Mouse (Mus musculus): ENCODE data around the gene Foxp2. TPM values are rescaled to one million over a fixed set of nuclear protein-coding genes. Genes with fewer than 3 reads are reported as not detected.

Foxp2 gene
- polyA plus RNA-seq, 1 experiment from 2014 or later = 16.9 TPM

- no peak overlapping the region for H3K27ac ChIP-seq (replicated peaks; ENCODE audit: low read depth, low read length)
- ATAC-seq (ENCODE audit: low read depth) (no peak), DNase-seq (ENCODE audit: low spot score) (no peak)
- H3K27me3 ChIP-seq (replicated peaks; ENCODE audit: control insufficient read depth, insufficient read depth, low read length) = no peaks in the 10 kb centered on the region
- no peak overlapping the region for H3K4me2 ChIP-seq (ENCODE audit: low read depth, low read length)
- 80% methylated on average over 4 of the region's 4 CpGs for WGBS
- H3K36me3 ChIP-seq (ENCODE audit: control insufficient read depth, insufficient read depth, low read length) = no peaks in the 10 kb centered on the region
- H3K4me3 ChIP-seq (ENCODE audit: low read depth, low read length) = no peak overlapping the region
- H3K9ac ChIP-seq (ENCODE audit: low read depth, low read length) = no peak overlapping the region
- H3K9me3 ChIP-seq (ENCODE audit: control insufficient read depth, low read length) = peaks cover 7% of the 10 kb centered on the region; the same call in 1 of the 2 replicates
- H3K4me1 ChIP-seq (ENCODE audit: control insufficient read depth, insufficient read depth, low read length) = no peaks in the 10 kb centered on the region
Measured at GRCm38 (mm10) chr6:15355852-15356251, 454.7 kb downstream of the Foxp2 start.

GRCm38 (mm10) chr6:15370281-15370680 is 469.1 kb downstream of the Foxp2 start:
- WGBS = 67% methylated on average over 8 of the region's 8 CpGs
- Histone ChIP-seq H3K36me3 (ENCODE audit: control insufficient read depth, insufficient read depth, low read length) (no peaks in the 10 kb centered on the region), H3K27me3 (replicated peaks; ENCODE audit: control insufficient read depth, insufficient read depth, low read length) (no peaks in the 10 kb centered on the region), H3K9ac (ENCODE audit: low read depth, low read length) (no peak overlapping the region), H3K27ac (replicated peaks; ENCODE audit: low read depth, low read length) (no peak overlapping the region), H3K9me3 (ENCODE audit: control insufficient read depth, low read length) (no peaks in the 10 kb centered on the region), H3K4me3 (ENCODE audit: low read depth, low read length) (no peak overlapping the region), H3K4me2 (ENCODE audit: low read depth, low read length) (no peak overlapping the region), H3K4me1 (ENCODE audit: control insufficient read depth, insufficient read depth, low read length) (no peaks in the 10 kb centered on the region)
- no peak for DNase-seq (ENCODE audit: low spot score)
- no peak for ATAC-seq (ENCODE audit: low read depth)

- Histone ChIP-seq H3K27me3 (replicated peaks; ENCODE audit: control insufficient read depth, insufficient read depth, low read length) (no peaks in the 10 kb centered on the region), H3K9ac (ENCODE audit: low read depth, low read length) (no peak overlapping the region), H3K9me3 (ENCODE audit: control insufficient read depth, low read length) (no peaks in the 10 kb centered on the region), H3K4me1 (ENCODE audit: control insufficient read depth, insufficient read depth, low read length) (no peaks in the 10 kb centered on the region), H3K27ac (replicated peaks; ENCODE audit: low read depth, low read length) (no peak overlapping the region), H3K36me3 (ENCODE audit: control insufficient read depth, insufficient read depth, low read length) (no peaks in the 10 kb centered on the region), H3K4me3 (ENCODE audit: low read depth, low read length) (no peak overlapping the region), H3K4me2 (ENCODE audit: low read depth, low read length) (no peak overlapping the region)
- WGBS = 81% methylated on average over 4 of the region's 4 CpGs
- DNase-seq (ENCODE audit: low spot score) (no peak), ATAC-seq (ENCODE audit: low read depth) (no peak)
Measured at GRCm38 (mm10) chr6:15370827-15371226, 469.7 kb downstream of the Foxp2 start.

GRCm38 (mm10) chr6:15373621-15374020 is 472.5 kb downstream of the Foxp2 start:
- H3K4me2 ChIP-seq (ENCODE audit: low read depth, low read length) = no peak overlapping the region
- H3K4me1 ChIP-seq (ENCODE audit: control insufficient read depth, insufficient read depth, low read length) = no peaks in the 10 kb centered on the region
- H3K9me3 ChIP-seq (ENCODE audit: control insufficient read depth, low read length) = no peaks in the 10 kb centered on the region
- H3K27me3 ChIP-seq (replicated peaks; ENCODE audit: control insufficient read depth, insufficient read depth, low read length) = no peaks in the 10 kb centered on the region
- H3K36me3 ChIP-seq (ENCODE audit: control insufficient read depth, insufficient read depth, low read length) = no peaks in the 10 kb centered on the region
- 61% methylated on average over 3 of the region's 3 CpGs for WGBS
- H3K27ac ChIP-seq (replicated peaks; ENCODE audit: low read depth, low read length) = no peak overlapping the region
- peak; percentile 34 for DNase-seq (ENCODE audit: low spot score)
- ATAC-seq (ENCODE audit: low read depth) = no peak
- H3K9ac ChIP-seq (ENCODE audit: low read depth, low read length) = no peak overlapping the region
- no peak overlapping the region for H3K4me3 ChIP-seq (ENCODE audit: low read depth, low read length)

GRCm38 (mm10) chr6:15378261-15378660 is 477.1 kb downstream of the Foxp2 start:
- H3K36me3 ChIP-seq (ENCODE audit: control insufficient read depth, insufficient read depth, low read length) = no peaks in the 10 kb centered on the region
- H3K4me2 ChIP-seq (ENCODE audit: low read depth, low read length) = no peak overlapping the region
- no peaks in the 10 kb centered on the region for H3K27me3 ChIP-seq (replicated peaks; ENCODE audit: control insufficient read depth, insufficient read depth, low read length)
- no peak overlapping the region for H3K4me3 ChIP-seq (ENCODE audit: low read depth, low read length)
- no peak overlapping the region for H3K9ac ChIP-seq (ENCODE audit: low read depth, low read length)
- 41% methylated on average over 5 of the region's 5 CpGs for WGBS
- no peaks in the 10 kb centered on the region for H3K4me1 ChIP-seq (ENCODE audit: control insufficient read depth, insufficient read depth, low read length)
- ATAC-seq (ENCODE audit: low read depth) = no peak
- no peak overlapping the region for H3K27ac ChIP-seq (replicated peaks; ENCODE audit: low read depth, low read length)
- H3K9me3 ChIP-seq (ENCODE audit: control insufficient read depth, low read length) = no peaks in the 10 kb centered on the region
- peak; percentile 13 for DNase-seq (ENCODE audit: low spot score)

- Histone ChIP-seq H3K9ac (ENCODE audit: low read depth, low read length) (no peak overlapping the region), H3K4me1 (ENCODE audit: control insufficient read depth, insufficient read depth, low read length) (no peaks in the 10 kb centered on the region), H3K36me3 (ENCODE audit: control insufficient read depth, insufficient read depth, low read length) (no peaks in the 10 kb centered on the region), H3K4me2 (ENCODE audit: low read depth, low read length) (no peak overlapping the region), H3K27ac (replicated peaks; ENCODE audit: low read depth, low read length) (no peak overlapping the region), H3K9me3 (ENCODE audit: control insufficient read depth, low read length) (no peaks in the 10 kb centered on the region), H3K27me3 (replicated peaks; ENCODE audit: control insufficient read depth, insufficient read depth, low read length) (no peaks in the 10 kb centered on the region), H3K4me3 (ENCODE audit: low read depth, low read length) (no peak overlapping the region)
- ATAC-seq (ENCODE audit: low read depth) = no peak
- peak; percentile 19 for DNase-seq (ENCODE audit: low spot score)
- WGBS = 35% methylated on average over 6 of the region's 6 CpGs
Measured at GRCm38 (mm10) chr6:15396462-15396861, 495.3 kb downstream of the Foxp2 start.

- Histone ChIP-seq H3K27ac (replicated peaks; ENCODE audit: low read depth, low read length) (no peak overlapping the region), H3K4me3 (ENCODE audit: low read depth, low read length) (no peak overlapping the region), H3K9me3 (ENCODE audit: control insufficient read depth, low read length) (no peaks in the 10 kb centered on the region), H3K4me2 (ENCODE audit: low read depth, low read length) (no peak overlapping the region), H3K27me3 (replicated peaks; ENCODE audit: control insufficient read depth, insufficient read depth, low read length) (no peaks in the 10 kb centered on the region), H3K36me3 (ENCODE audit: control insufficient read depth, insufficient read depth, low read length) (no peaks in the 10 kb centered on the region), H3K4me1 (ENCODE audit: control insufficient read depth, insufficient read depth, low read length) (no peaks in the 10 kb centered on the region), H3K9ac (ENCODE audit: low read depth, low read length) (no peak overlapping the region)
- DNase-seq (ENCODE audit: low spot score) = no peak
- no peak for ATAC-seq (ENCODE audit: low read depth)
- WGBS = 71% methylated on average over 5 of the region's 5 CpGs
Measured at GRCm38 (mm10) chr6:15397485-15397884, 496.3 kb downstream of the Foxp2 start.

GRCm38 (mm10) chr6:15401138-15401537 is 500.0 kb downstream of the Foxp2 start:
- Histone ChIP-seq H3K27ac (replicated peaks; ENCODE audit: low read depth, low read length) (no peak overlapping the region), H3K4me3 (ENCODE audit: low read depth, low read length) (no peak overlapping the region), H3K9me3 (ENCODE audit: control insufficient read depth, low read length) (no peaks in the 10 kb centered on the region), H3K27me3 (replicated peaks; ENCODE audit: control insufficient read depth, insufficient read depth, low read length) (no peaks in the 10 kb centered on the region), H3K9ac (ENCODE audit: low read depth, low read length) (no peak overlapping the region), H3K4me1 (ENCODE audit: control insufficient read depth, insufficient read depth, low read length) (0 out of 2 replicates have a peak, but pooled peaks cover 2% of the 10 kb centered on the region), H3K36me3 (ENCODE audit: control insufficient read depth, insufficient read depth, low read length) (no peaks in the 10 kb centered on the region), H3K4me2 (ENCODE audit: low read depth, low read length) (no peak overlapping the region)
- 70% methylated on average over 3 of the region's 3 CpGs for WGBS
- DNase-seq (ENCODE audit: low spot score) = no peak
- ATAC-seq (ENCODE audit: low read depth) = no peak

- WGBS = 70% methylated on average over 4 of the region's 4 CpGs
- H3K4me1 ChIP-seq (ENCODE audit: control insufficient read depth, insufficient read depth, low read length) = 0 out of 2 replicates have a peak, but pooled peaks cover 2% of the 10 kb centered on the region
Measured at GRCm38 (mm10) chr6:15402026-15402425, 500.9 kb downstream of the Foxp2 start.

More at GRCm38 (mm10) chr6:15402026-15402425, 500.9 kb downstream of the Foxp2 start:
- H3K27me3 ChIP-seq (replicated peaks; ENCODE audit: control insufficient read depth, insufficient read depth, low read length) = no peaks in the 10 kb centered on the region
- H3K4me2 ChIP-seq (ENCODE audit: low read depth, low read length) = no peak overlapping the region
- no peaks in the 10 kb centered on the region for H3K9me3 ChIP-seq (ENCODE audit: control insufficient read depth, low read length)
- DNase-seq (ENCODE audit: low spot score) (no peak), ATAC-seq (ENCODE audit: low read depth) (no peak)
- no peaks in the 10 kb centered on the region for H3K36me3 ChIP-seq (ENCODE audit: control insufficient read depth, insufficient read depth, low read length)
- no peak overlapping the region for H3K4me3 ChIP-seq (ENCODE audit: low read depth, low read length)
- H3K9ac ChIP-seq (ENCODE audit: low read depth, low read length) = no peak overlapping the region
- no peak overlapping the region for H3K27ac ChIP-seq (replicated peaks; ENCODE audit: low read depth, low read length)
